In genomic region chr5:36007649-36008048, GRCm38 (mm10) we compare ENCODE assay signal across 11 mouse cellular contexts.
A peak's percentile ranks its signal among the peaks of the same experiment; 100 is the strongest.
DNase-seq lines count a peak whose midpoint lies in the region; ATAC-seq lines count a peak whose summit lies in the region.
"Had no signal": no experiment of that assay in that cellular context is flagged by ENCODE, and none has a peak within 500 bp of the region (broad histone marks: within the 10 kb centered on the region; RNA-seq: fewer than 3 reads in every experiment).

No protein-coding gene starts in this region.

- no peak overlapping the region for H3K9ac ChIP-seq in midbrain, embryonic 14.5 days (replicated peaks; ENCODE audit: low read length)
- H3K9ac ChIP-seq in hindbrain, embryonic 14.5 days = no peak overlapping the region
- H3K9ac ChIP-seq: liver, embryonic 15.5 days had no signal

- no peaks in the 10 kb centered on the region for H3K27me3 ChIP-seq in midbrain, embryonic 14.5 days (ENCODE audit: control insufficient read depth, insufficient read depth, low read length)
- H3K27me3 ChIP-seq in midbrain, embryonic 10.5 days (ENCODE audit: low read depth, poor library complexity, severe bottlenecking) = no peaks in the 10 kb centered on the region
- no peaks in the 10 kb centered on the region for H3K27me3 ChIP-seq in hindbrain, embryonic 14.5 days (ENCODE audit: control insufficient read depth, insufficient read depth, low read length)
- H3K27me3 ChIP-seq: liver, embryonic 15.5 days had no signal

- no peaks in the 10 kb centered on the region for H3K4me1 ChIP-seq in midbrain, embryonic 14.5 days (ENCODE audit: control insufficient read depth, insufficient read depth, low read length)
- 0 out of 2 replicates have a peak, but pooled peaks cover 3% of the 10 kb centered on the region for H3K4me1 ChIP-seq in midbrain, embryonic 10.5 days
- no peaks in the 10 kb centered on the region for H3K4me1 ChIP-seq in hindbrain, embryonic 14.5 days (replicated peaks; ENCODE audit: control insufficient read depth, insufficient read depth, low read length)
- H3K4me1 ChIP-seq: liver, embryonic 15.5 days had no signal

- peaks cover 8% of the 10 kb centered on the region for H3K36me3 ChIP-seq in midbrain, embryonic 14.5 days (ENCODE audit: control insufficient read depth, insufficient read depth, low read length)
- H3K36me3 ChIP-seq in midbrain, embryonic 10.5 days = 0 out of 2 replicates have a peak, but pooled peaks cover under 1% of the 10 kb centered on the region
- H3K36me3 ChIP-seq in hindbrain, embryonic 14.5 days (replicated peaks; ENCODE audit: control insufficient read depth, insufficient read depth) = peaks cover under 1% of the 10 kb centered on the region
- H3K36me3 ChIP-seq: liver, embryonic 15.5 days had no signal

- WGBS in midbrain, embryonic 14.5 days = 66% methylated on average over 10 of the region's 10 CpGs
- WGBS in midbrain, embryonic 10.5 days = 85% methylated on average over 10 of the region's 10 CpGs
- 48% methylated on average over 10 of the region's 10 CpGs for WGBS in hindbrain, embryonic 14.5 days

- peak; percentile 46; the same call in 1 of the 2 replicates for ATAC-seq in midbrain, embryonic 14.5 days (ENCODE audit: low FRiP score, low TSS enrichment)
- peak; percentile 64; the same call in 1 of the 2 replicates for ATAC-seq in hindbrain, embryonic 14.5 days (ENCODE audit: low FRiP score)
- no peak; the same call in 1 of the 2 replicates for ATAC-seq in frontal cortex, adult (ENCODE audit: low TSS enrichment)

- DNase-seq in adrenal gland, adult 2 months = peak; percentile 14
- no peak for DNase-seq in adrenal gland, adult (ENCODE audit: inconsistent age in 2 of 2, low spot score in 1 of 2)
- peak; percentile 46 for DNase-seq in midbrain, embryonic 14.5 days
- no peak for DNase-seq in midbrain, embryonic 10.5 days (ENCODE audit: low spot score)
- peak; percentile 60 for DNase-seq in hindbrain, embryonic 14.5 days (ENCODE audit: low spot score)
- DNase-seq in retina, postnatal 1 day = peak; percentile 47
- DNase-seq in thymus, postnatal 10 days (ENCODE audit: low spot score in 2 of 2) = no peak
- DNase-seq: adrenal gland, adult 8-10 months; embryo, embryonic 11 days had no signal

- H3K4me2 ChIP-seq in midbrain, embryonic 14.5 days (ENCODE audit: low read length) = no peak overlapping the region
- H3K4me2 ChIP-seq in hindbrain, embryonic 14.5 days (replicated peaks) = no peak overlapping the region
- H3K4me2 ChIP-seq: liver, embryonic 15.5 days had no signal

- H3K9me3 ChIP-seq in midbrain, embryonic 14.5 days (ENCODE audit: control insufficient read depth, low read length) = no peaks in the 10 kb centered on the region
- H3K9me3 ChIP-seq in midbrain, embryonic 10.5 days (replicated peaks) = no peaks in the 10 kb centered on the region
- no peaks in the 10 kb centered on the region for H3K9me3 ChIP-seq in hindbrain, embryonic 14.5 days (ENCODE audit: control insufficient read depth, low read length)
- H3K9me3 ChIP-seq: liver, embryonic 15.5 days had no signal

- no peak overlapping the region for H3K27ac ChIP-seq in midbrain, embryonic 14.5 days (replicated peaks; ENCODE audit: low read depth, low read length)
- H3K27ac ChIP-seq in midbrain, embryonic 10.5 days (replicated peaks) = no peak overlapping the region
- no peak overlapping the region for H3K27ac ChIP-seq in hindbrain, embryonic 14.5 days
- H3K27ac ChIP-seq: liver, embryonic 15.5 days had no signal

- H3K4me3 ChIP-seq in midbrain, embryonic 14.5 days (replicated peaks; ENCODE audit: low read depth, low read length) = no peak overlapping the region
- H3K4me3 ChIP-seq in midbrain, embryonic 10.5 days = no peak overlapping the region
- no peak overlapping the region for H3K4me3 ChIP-seq in hindbrain, embryonic 14.5 days (replicated peaks; ENCODE audit: low read length)
- H3K4me3 ChIP-seq: liver, embryonic 15.5 days had no signal

Comparison
In these comparisons a context has a peak if more than half of its experiments do, and no peak if none do; other contexts are left out.
1. DNase-seq: peak in adrenal gland, adult 2 months (single experiment), midbrain, embryonic 14.5 days (single experiment), hindbrain, embryonic 14.5 days (single experiment) and retina, postnatal 1 day (single experiment); none in adrenal gland, adult (0 of 2), midbrain, embryonic 10.5 days (single experiment) and thymus, postnatal 10 days (0 of 2).